In genomic region chr12:108869575-108869974, GRCm38 (mm10) we compare ENCODE assay signal across 8 mouse cellular contexts. TPM values are rescaled to one million over a fixed set of nuclear protein-coding genes. Genes with fewer than 3 reads are reported as not detected.
DNase-seq lines count a peak whose midpoint lies in the region; ATAC-seq and TF ChIP-seq lines count a peak whose summit lies in the region.

No protein-coding gene starts in this region.

- WGBS in intestine, postnatal 0 days: 82% methylated on average over 2 of the region's 2 CpGs
- 90% methylated on average over 2 of the region's 2 CpGs for WGBS in intestine, embryonic 16.5 days
- WGBS in thymus, adult 2 months: 92% methylated on average over 2 of the region's 2 CpGs
- 84% methylated on average over 2 of the region's 2 CpGs for WGBS in forebrain, embryonic 15.5 days

- no peak overlapping the region for H3K4me3 ChIP-seq in intestine, postnatal 0 days (ENCODE audit: low read depth, low read length)
- H3K4me3 ChIP-seq in intestine, embryonic 16.5 days (ENCODE audit: low read length): no peak overlapping the region
- H3K4me3 ChIP-seq in thymus, adult 2 months (ENCODE audit: control insufficient read depth, insufficient read depth, low read length): no peak overlapping the region
- H3K4me3 ChIP-seq in forebrain, embryonic 15.5 days: no peak overlapping the region

- TF ChIP-seq CTCF in intestine, postnatal 0 days (IDR thresholded peaks at IDR 0.05; ENCODE audit: low read depth): peak; percentile 62
- no peak for TF ChIP-seq CTCF in thymus, adult 2 months (IDR thresholded peaks at IDR 0.05; ENCODE audit: borderline replicate concordance, control insufficient read depth, extremely low read depth, insufficient read depth, low read length, poor library complexity)

- H3K27ac ChIP-seq in intestine, postnatal 0 days (ENCODE audit: low read depth, low read length): no peak overlapping the region
- no peak overlapping the region for H3K27ac ChIP-seq in intestine, embryonic 16.5 days (ENCODE audit: low read length)
- H3K27ac ChIP-seq in thymus, adult 2 months (ENCODE audit: control insufficient read depth, insufficient read depth, low read length): no peak overlapping the region
- H3K27ac ChIP-seq in forebrain, embryonic 15.5 days (replicated peaks): no peak overlapping the region

- DNase-seq in thymus, adult 2 months: peak; percentile 13
- no peak for DNase-seq in thymus, adult 18-20 months
- peak; percentile 61 for DNase-seq in thymus, postnatal 4 days
- no peak for DNase-seq in frontal cortex, postnatal 25 days (ENCODE audit: low spot score in 2 of 2)

- H3K4me1 ChIP-seq in intestine, postnatal 0 days (replicated peaks; ENCODE audit: control insufficient read depth, insufficient read depth, low read length): no peaks in the 10 kb centered on the region
- no peaks in the 10 kb centered on the region for H3K4me1 ChIP-seq in intestine, embryonic 16.5 days (ENCODE audit: control insufficient read depth, insufficient read depth, low read length)
- H3K4me1 ChIP-seq in thymus, adult 2 months (replicated peaks; ENCODE audit: control insufficient read depth, insufficient read depth, low read length): no peaks in the 10 kb centered on the region
- no peaks in the 10 kb centered on the region for H3K4me1 ChIP-seq in forebrain, embryonic 15.5 days

- no peak overlapping the region for H3K4me2 ChIP-seq in intestine, postnatal 0 days (replicated peaks; ENCODE audit: low read depth)
- no peak overlapping the region for H3K4me2 ChIP-seq in intestine, embryonic 16.5 days (ENCODE audit: low read depth, low read length)
- H3K4me2 ChIP-seq in forebrain, embryonic 15.5 days (replicated peaks): no peak overlapping the region

- peaks cover 71% of the 10 kb centered on the region for H3K36me3 ChIP-seq in intestine, postnatal 0 days (ENCODE audit: control insufficient read depth, insufficient read depth)
- peaks cover 31% of the 10 kb centered on the region for H3K36me3 ChIP-seq in intestine, embryonic 16.5 days (ENCODE audit: control insufficient read depth, insufficient read depth, low read length)
- H3K36me3 ChIP-seq in thymus, adult 2 months (ENCODE audit: control insufficient read depth, insufficient read depth, low read length): peaks cover 4% of the 10 kb centered on the region; the same call in 1 of the 2 replicates
- peaks cover 80% of the 10 kb centered on the region for H3K36me3 ChIP-seq in forebrain, embryonic 15.5 days

- no peaks in the 10 kb centered on the region for H3K9me3 ChIP-seq in intestine, postnatal 0 days (ENCODE audit: control insufficient read depth)
- H3K9me3 ChIP-seq in intestine, embryonic 16.5 days (ENCODE audit: control insufficient read depth, low read length): no peaks in the 10 kb centered on the region
- H3K9me3 ChIP-seq in forebrain, embryonic 15.5 days: no peaks in the 10 kb centered on the region

- ATAC-seq in intestine, postnatal 0 days: no peak
- no peak for ATAC-seq in intestine, embryonic 16.5 days
- 0 out of 2 replicates have a peak, but pooled peaks have one; percentile 22 for ATAC-seq in common myeloid progenitor, adult 5-6 weeks (replicated peaks; ENCODE audit: low read depth, poor library complexity, severe bottlenecking)
- ATAC-seq in forebrain, embryonic 15.5 days (replicated peaks): no peak

- no peak overlapping the region for H3K9ac ChIP-seq in intestine, postnatal 0 days (ENCODE audit: low read depth, low read length)
- no peak overlapping the region for H3K9ac ChIP-seq in intestine, embryonic 16.5 days (ENCODE audit: low read depth, low read length)
- H3K9ac ChIP-seq in forebrain, embryonic 15.5 days (replicated peaks): no peak overlapping the region

- TF ChIP-seq POLR2A in thymus, adult 2 months (IDR thresholded peaks at IDR 0.05; ENCODE audit: control insufficient read depth, extremely low read depth, insufficient read depth, low read length, poor library complexity): no peak

- H3K27me3 ChIP-seq in intestine, postnatal 0 days (replicated peaks; ENCODE audit: control insufficient read depth, insufficient read depth, low read length): no peaks in the 10 kb centered on the region
- H3K27me3 ChIP-seq in intestine, embryonic 16.5 days (replicated peaks; ENCODE audit: control insufficient read depth, insufficient read depth, low read length): no peaks in the 10 kb centered on the region
- H3K27me3 ChIP-seq in thymus, adult 2 months (ENCODE audit: control insufficient read depth, insufficient read depth, low read length): no peaks in the 10 kb centered on the region
- H3K27me3 ChIP-seq in forebrain, embryonic 15.5 days: no peaks in the 10 kb centered on the region

RNA-seq across cellular contexts. Expression of gene Wdr25, which starts 23.9 kb away (rescaled TPM):
- polyA plus RNA-seq in intestine, postnatal 0 days (2015; fragmentation: Nextera tagmentation; extraction: Ambion mirVana): 2.7 and 2.9 TPM in 2 replicates
- polyA plus RNA-seq in intestine, embryonic 16.5 days (2015; fragmentation: Nextera tagmentation; extraction: Ambion mirVana): 6.9 TPM in 2 replicates
- polyA plus RNA-seq in thymus, adult 2 months (2012; rRNA removed): 12.4 and 13.7 TPM in 2 replicates
- 0.82 and 13.5 TPM in 2 replicates for total RNA-seq in common myeloid progenitor, adult 5-6 weeks (2017)
- polyA plus RNA-seq in forebrain, embryonic 15.5 days (2015; fragmentation: Nextera tagmentation; extraction: Ambion mirVana): 6.4 and 9.5 TPM in 2 replicates

RNA-seq across cellular contexts. Expression of gene Wars, which starts 24.4 kb away (rescaled TPM):
- 34.5 and 36.5 TPM in 2 replicates for polyA plus RNA-seq in intestine, postnatal 0 days (2015; fragmentation: Nextera tagmentation; extraction: Ambion mirVana)
- 79.9 and 82.8 TPM in 2 replicates for polyA plus RNA-seq in intestine, embryonic 16.5 days (2015; fragmentation: Nextera tagmentation; extraction: Ambion mirVana)
- 71.3 and 72.3 TPM in 2 replicates for polyA plus RNA-seq in thymus, adult 2 months (2012; rRNA removed)
- total RNA-seq in common myeloid progenitor, adult 5-6 weeks (2017): 40.2 and 48.6 TPM in 2 replicates
- polyA plus RNA-seq in forebrain, embryonic 15.5 days (2015; fragmentation: Nextera tagmentation; extraction: Ambion mirVana): 104 and 107 TPM in 2 replicates

RNA-seq across cellular contexts. Expression of gene Slc25a47, which starts 33.7 kb away (rescaled TPM):
- polyA plus RNA-seq in intestine, postnatal 0 days (2015; fragmentation: Nextera tagmentation; extraction: Ambion mirVana): 4.7 and 5.1 TPM in 2 replicates
- 9.1 and 9.2 TPM in 2 replicates for polyA plus RNA-seq in intestine, embryonic 16.5 days (2015; fragmentation: Nextera tagmentation; extraction: Ambion mirVana)
- 26.1 and 28.2 TPM in 2 replicates for polyA plus RNA-seq in thymus, adult 2 months (2012; rRNA removed)
- total RNA-seq in common myeloid progenitor, adult 5-6 weeks (2017): 8.3 and 10.4 TPM in 2 replicates
- polyA plus RNA-seq in forebrain, embryonic 15.5 days (2015; fragmentation: Nextera tagmentation; extraction: Ambion mirVana): 14.4 and 14.7 TPM in 2 replicates

RNA-seq across cellular contexts. Expression of gene Slc25a29, which starts 33.9 kb away (rescaled TPM):
- 1.8 and 1.9 TPM in 2 replicates for polyA plus RNA-seq in intestine, postnatal 0 days (2015; fragmentation: Nextera tagmentation; extraction: Ambion mirVana)
- 4.6 and 5.8 TPM in 2 replicates for polyA plus RNA-seq in intestine, embryonic 16.5 days (2015; fragmentation: Nextera tagmentation; extraction: Ambion mirVana)
- 20.4 and 24.4 TPM in 2 replicates for polyA plus RNA-seq in thymus, adult 2 months (2012; rRNA removed)
- 0.78 TPM in 1 of 2 replicates, not detected in the other for total RNA-seq in common myeloid progenitor, adult 5-6 weeks (2017)
- polyA plus RNA-seq in forebrain, embryonic 15.5 days (2015; fragmentation: Nextera tagmentation; extraction: Ambion mirVana): 29.2 and 29.7 TPM in 2 replicates

Comparison
In these comparisons a context has a peak if more than half of its experiments do, and no peak if none do; other contexts are left out.
1. DNase-seq: peak in thymus, adult 2 months (single experiment) and thymus, postnatal 4 days (single experiment); none in thymus, adult 18-20 months (0 of 2) and frontal cortex, postnatal 25 days (0 of 2).